Mouse (Mus musculus): ENCODE data around the gene Fyn. TPM values are rescaled to one million over a fixed set of nuclear protein-coding genes. Genes with fewer than 3 reads are reported as not detected.

The Fyn gene
- polyA plus RNA-seq, 1 experiment from 2014 or later = 6.5 TPM

DNA sequence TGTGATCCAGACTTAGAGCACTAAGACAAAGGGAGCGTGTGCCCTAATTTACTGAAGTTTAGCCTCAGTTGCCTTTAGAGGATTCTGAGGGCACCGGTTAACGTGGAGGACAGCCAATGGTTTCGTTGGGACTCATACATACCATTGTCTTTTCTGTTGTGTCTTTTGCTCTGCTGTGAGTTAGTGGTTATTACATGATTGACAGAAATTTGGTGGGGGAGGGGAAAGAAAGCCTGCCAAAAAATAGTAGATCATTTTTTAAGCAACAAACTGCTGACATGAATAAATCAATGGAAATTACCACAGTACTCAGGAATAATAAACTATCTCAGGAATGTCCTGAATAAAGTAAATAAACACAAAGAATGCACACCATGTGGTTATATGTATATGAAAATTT is 117.3 kb downstream of the Fyn start:
- Histone ChIP-seq H3K4me1 (ENCODE audit: insufficient read depth) (peaks cover 27% of the 10 kb centered on the region), H3K9ac (replicated peaks) (no peak overlapping the region), H3K9me3 (ENCODE audit: low read length) (no peaks in the 10 kb centered on the region), H3K4me3 (ENCODE audit: low read depth, low read length) (no peak overlapping the region), H3K27me3 (ENCODE audit: insufficient read depth, low read length) (no peaks in the 10 kb centered on the region), H3K27ac (ENCODE audit: low read depth) (no peak overlapping the region), H3K4me2 (ENCODE audit: low read depth, low read length) (no peak overlapping the region), H3K36me3 (replicated peaks; ENCODE audit: insufficient read depth, low read length) (no peaks in the 10 kb centered on the region; the same call in 1 of the 2 replicates)
- no peak for TF ChIP-seq EP300 (IDR thresholded peaks at IDR 0.05; ENCODE audit: low read depth)
- TF ChIP-seq CTCF (IDR thresholded peaks at IDR 0.05; ENCODE audit: low read depth) = no peak
- ATAC-seq (no peak), DNase-seq (no peak)
- WGBS (ENCODE audit: insufficient replicate concordance) = 73% methylated on average over 4 of the region's 4 CpGs

DNA sequence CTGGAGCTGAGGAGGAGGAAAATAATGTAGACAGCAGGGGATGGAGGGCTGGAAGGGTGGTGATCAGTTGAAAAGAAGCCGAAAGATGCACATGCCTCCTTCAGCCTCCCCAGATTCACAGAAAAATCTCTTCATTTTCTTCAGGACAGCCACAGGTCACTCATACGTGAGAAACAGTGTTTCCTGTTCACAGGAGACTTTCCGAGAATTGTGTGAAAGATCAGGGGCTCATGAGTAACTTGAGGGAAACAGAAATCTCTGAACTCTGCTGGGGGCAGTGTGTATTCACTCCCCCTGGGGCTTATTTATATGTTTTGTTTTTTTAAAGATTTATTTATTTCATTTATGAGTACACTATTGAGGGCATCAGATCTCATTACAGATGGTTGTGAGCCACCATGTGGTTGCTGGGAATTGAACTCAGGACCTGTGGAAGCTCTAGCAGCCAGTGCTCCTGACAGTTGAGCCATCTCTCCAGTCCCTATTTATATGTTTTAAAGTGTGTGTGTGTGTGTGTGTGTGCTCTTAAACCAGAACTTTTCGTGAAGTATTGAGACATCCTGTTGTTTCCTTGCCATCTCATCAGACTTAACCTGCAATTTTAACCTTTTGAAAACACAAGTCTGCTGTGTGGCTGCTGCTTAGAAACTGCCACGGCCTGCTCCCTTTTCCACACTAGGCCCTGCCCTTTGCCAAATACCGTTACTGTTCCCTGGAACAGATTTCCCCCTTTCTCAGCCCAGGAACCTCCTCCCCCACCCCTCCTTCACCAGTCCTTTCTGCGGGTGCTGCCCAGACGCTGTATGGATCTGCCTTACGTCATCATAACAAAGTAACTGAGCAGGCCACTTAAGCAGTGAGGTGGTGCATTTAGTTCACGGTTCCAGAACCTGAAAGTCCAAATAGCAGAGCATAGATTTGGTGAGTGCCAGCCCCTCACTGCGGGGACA is 118.1 kb downstream of the Fyn start:
- peaks cover 27% of the 10 kb centered on the region for H3K4me1 ChIP-seq (ENCODE audit: insufficient read depth)
- no peak overlapping the region for H3K4me2 ChIP-seq (ENCODE audit: low read depth, low read length)
- WGBS (ENCODE audit: insufficient replicate concordance) = 61% methylated on average over 11 of the region's 11 CpGs
- H3K36me3 ChIP-seq (replicated peaks; ENCODE audit: insufficient read depth, low read length) = no peaks in the 10 kb centered on the region; the same call in 1 of the 2 replicates
- no peak overlapping the region for H3K27ac ChIP-seq (ENCODE audit: low read depth)
- no peak for ATAC-seq
- no peaks in the 10 kb centered on the region for H3K27me3 ChIP-seq (ENCODE audit: insufficient read depth, low read length)
- no peaks in the 10 kb centered on the region for H3K9me3 ChIP-seq (ENCODE audit: low read length)
- DNase-seq = no peak
- H3K9ac ChIP-seq (replicated peaks) = no peak overlapping the region
- TF ChIP-seq EP300 (IDR thresholded peaks at IDR 0.05; ENCODE audit: low read depth) (no peak), CTCF (IDR thresholded peaks at IDR 0.05; ENCODE audit: low read depth) (no peak)
- H3K4me3 ChIP-seq (ENCODE audit: low read depth, low read length) = no peak overlapping the region

DNA sequence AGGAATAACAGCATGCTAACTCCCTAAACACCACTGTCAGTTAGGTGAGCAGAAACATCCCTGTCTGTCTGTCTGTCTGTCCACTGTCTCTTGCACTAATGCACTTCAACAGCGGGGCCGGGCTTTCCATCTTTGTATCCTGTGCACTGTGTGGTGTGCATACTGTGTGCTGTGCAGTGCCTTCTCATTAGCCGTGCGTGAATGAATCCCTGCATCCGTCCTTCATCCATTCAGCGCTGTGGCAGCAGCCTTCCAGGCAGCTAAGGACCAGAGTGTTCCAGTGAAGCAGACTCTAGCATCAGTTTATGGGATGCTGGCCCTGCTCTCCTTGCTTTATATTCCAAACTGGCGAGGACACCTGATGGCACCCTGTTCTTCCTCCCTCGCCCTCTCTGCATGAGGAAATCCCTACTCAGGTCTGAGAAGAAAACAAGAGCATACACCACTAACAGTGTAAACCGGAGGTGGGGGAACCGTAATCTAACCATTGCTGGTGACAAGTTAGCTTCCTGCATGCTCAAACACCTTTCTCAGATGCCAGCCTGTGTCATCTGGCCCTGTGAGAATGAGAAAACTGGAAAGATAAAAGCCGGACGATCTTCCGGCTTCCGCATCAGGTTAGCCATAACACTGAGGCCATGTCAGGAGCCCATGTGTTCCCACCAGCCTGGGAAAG is 119.2 kb downstream of the Fyn start:
- Histone ChIP-seq H3K9me3 (ENCODE audit: low read length) (no peaks in the 10 kb centered on the region), H3K4me2 (ENCODE audit: low read depth, low read length) (no peak overlapping the region), H3K4me3 (ENCODE audit: low read depth, low read length) (no peak overlapping the region), H3K27ac (ENCODE audit: low read depth) (peak overlapping the region; percentile 17; the same call in 1 of the 2 replicates), H3K9ac (replicated peaks) (no peak overlapping the region), H3K36me3 (replicated peaks; ENCODE audit: insufficient read depth, low read length) (no peaks in the 10 kb centered on the region; the same call in 1 of the 2 replicates), H3K27me3 (ENCODE audit: insufficient read depth, low read length) (no peaks in the 10 kb centered on the region), H3K4me1 (ENCODE audit: insufficient read depth) (peaks cover 33% of the 10 kb centered on the region)
- DNase-seq (no peak), ATAC-seq (no peak)
- WGBS (ENCODE audit: insufficient replicate concordance) = 83% methylated on average over 14 of the region's 14 CpGs
- TF ChIP-seq CTCF (IDR thresholded peaks at IDR 0.05; ENCODE audit: low read depth) (no peak), EP300 (IDR thresholded peaks at IDR 0.05; ENCODE audit: low read depth) (no peak)

DNA sequence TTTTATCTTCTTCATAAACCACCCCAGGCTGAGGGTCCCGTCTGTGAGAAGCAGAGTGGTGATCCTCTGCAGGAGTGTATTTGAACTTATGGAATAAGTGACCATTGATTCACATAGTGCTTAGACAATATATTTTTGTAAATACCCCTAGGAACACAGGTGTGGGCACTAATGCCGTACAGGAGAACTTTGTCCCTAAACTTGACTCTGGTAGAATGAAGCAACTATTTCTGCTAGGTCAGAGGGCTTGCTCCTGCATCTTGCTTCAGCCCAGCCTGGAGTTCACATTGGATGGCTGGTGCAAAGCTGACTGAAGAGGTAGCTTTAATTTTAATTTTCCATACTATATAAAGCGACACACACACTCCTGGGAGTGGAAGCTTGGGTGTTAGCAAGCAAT is 119.9 kb downstream of the Fyn start:
- WGBS (ENCODE audit: insufficient replicate concordance) = 53% methylated on average over 3 of the region's 3 CpGs
- Histone ChIP-seq H3K27me3 (ENCODE audit: insufficient read depth, low read length) (no peaks in the 10 kb centered on the region), H3K27ac (ENCODE audit: low read depth) (peak overlapping the region; percentile 17; the same call in 1 of the 2 replicates), H3K4me2 (ENCODE audit: low read depth, low read length) (no peak overlapping the region), H3K4me1 (ENCODE audit: insufficient read depth) (peaks cover 33% of the 10 kb centered on the region), H3K36me3 (replicated peaks; ENCODE audit: insufficient read depth, low read length) (no peaks in the 10 kb centered on the region), H3K4me3 (ENCODE audit: low read depth, low read length) (no peak overlapping the region), H3K9me3 (ENCODE audit: low read length) (no peaks in the 10 kb centered on the region), H3K9ac (replicated peaks) (no peak overlapping the region)
- DNase-seq (no peak), ATAC-seq (peak; percentile 62; the same call in 1 of the 2 replicates)
- no peak for TF ChIP-seq EP300 (IDR thresholded peaks at IDR 0.05; ENCODE audit: low read depth)
- TF ChIP-seq CTCF (IDR thresholded peaks at IDR 0.05; ENCODE audit: low read depth) = no peak

DNA sequence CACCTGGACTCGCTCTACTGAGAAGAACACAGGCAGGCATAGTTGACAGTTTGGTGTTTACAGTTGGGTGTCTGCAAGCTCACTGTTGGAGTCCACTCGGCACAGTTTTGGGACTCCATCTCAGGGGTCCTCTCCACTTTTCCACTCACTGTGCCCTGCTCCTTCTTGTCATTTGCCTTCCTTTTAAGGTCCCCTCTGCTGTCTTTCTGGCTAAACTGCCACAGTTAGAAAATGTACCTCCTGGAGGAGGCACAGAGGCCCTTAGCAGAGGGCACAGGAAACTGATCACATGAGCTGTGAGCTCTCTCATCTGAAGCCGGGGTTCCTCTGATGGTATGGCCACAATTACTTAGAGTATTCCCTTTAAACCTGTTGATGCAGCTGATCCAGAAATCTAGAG is 120.3 kb downstream of the Fyn start:
- DNase-seq (no peak), ATAC-seq (peak; percentile 12; the same call in 1 of the 2 replicates)
- H3K9ac ChIP-seq (replicated peaks) = no peak overlapping the region
- no peaks in the 10 kb centered on the region for H3K27me3 ChIP-seq (ENCODE audit: insufficient read depth, low read length)
- peaks cover 33% of the 10 kb centered on the region for H3K4me1 ChIP-seq (ENCODE audit: insufficient read depth)
- H3K9me3 ChIP-seq (ENCODE audit: low read length) = no peaks in the 10 kb centered on the region
- H3K36me3 ChIP-seq (replicated peaks; ENCODE audit: insufficient read depth, low read length) = no peaks in the 10 kb centered on the region
- no peak overlapping the region for H3K4me2 ChIP-seq (ENCODE audit: low read depth, low read length)
- no peak overlapping the region for H3K4me3 ChIP-seq (ENCODE audit: low read depth, low read length)
- no peak for TF ChIP-seq CTCF (IDR thresholded peaks at IDR 0.05; ENCODE audit: low read depth)
- TF ChIP-seq EP300 (IDR thresholded peaks at IDR 0.05; ENCODE audit: low read depth) = no peak
- peak overlapping the region; percentile 17; the same call in 1 of the 2 replicates for H3K27ac ChIP-seq (ENCODE audit: low read depth)
- WGBS (ENCODE audit: insufficient replicate concordance) = 44% methylated on average over 3 of the region's 3 CpGs

Data from liver, postnatal 0 days (tissue).